ENCODE assay signal across 9 mouse cellular contexts in genomic region chr16:21695242-21695578, GRCm38 (mm10). TPM values are rescaled to one million over a fixed set of nuclear protein-coding genes. Genes with fewer than 3 reads are reported as not detected.
DNase-seq lines count a peak whose midpoint lies in the region; ATAC-seq lines count a peak whose summit lies in the region.
"Had no signal": no experiment of that assay in that cellular context is flagged by ENCODE, and none has a peak within 500 bp of the region (broad histone marks: within the 10 kb centered on the region; RNA-seq: fewer than 3 reads in every experiment).

No protein-coding gene starts in this region.

- H3K4me3 ChIP-seq in intestine, embryonic 14.5 days (ENCODE audit: low read depth, low read length) = peak overlapping the region; percentile 80
- H3K4me3 ChIP-seq in limb, embryonic 15.5 days = peak overlapping the region; percentile 84
- H3K4me3 ChIP-seq in midbrain, embryonic 14.5 days (replicated peaks; ENCODE audit: low read depth, low read length) = peak overlapping the region; percentile 88

- H3K4me1 ChIP-seq in intestine, embryonic 14.5 days (replicated peaks; ENCODE audit: control insufficient read depth, insufficient read depth, low read length) = peaks cover 14% of the 10 kb centered on the region
- peaks cover 27% of the 10 kb centered on the region for H3K4me1 ChIP-seq in limb, embryonic 15.5 days
- peaks cover 32% of the 10 kb centered on the region for H3K4me1 ChIP-seq in midbrain, embryonic 14.5 days (ENCODE audit: control insufficient read depth, insufficient read depth, low read length)

- H3K9me3 ChIP-seq in intestine, embryonic 14.5 days (ENCODE audit: control insufficient read depth, low read length) = no peaks in the 10 kb centered on the region
- H3K9me3 ChIP-seq in limb, embryonic 15.5 days = no peaks in the 10 kb centered on the region
- no peaks in the 10 kb centered on the region for H3K9me3 ChIP-seq in midbrain, embryonic 14.5 days (ENCODE audit: control insufficient read depth, low read length)

- H3K27ac ChIP-seq in intestine, embryonic 14.5 days (ENCODE audit: low read depth) = no peak overlapping the region
- peak overlapping the region; percentile 92 for H3K27ac ChIP-seq in limb, embryonic 15.5 days
- H3K27ac ChIP-seq in midbrain, embryonic 14.5 days (replicated peaks; ENCODE audit: low read depth, low read length) = peak overlapping the region; percentile 98

- 3% methylated on average over 12 of the region's 12 CpGs for WGBS in intestine, embryonic 14.5 days
- WGBS in limb, embryonic 15.5 days = 0% methylated on average over 12 of the region's 12 CpGs
- WGBS in midbrain, embryonic 14.5 days = 1% methylated on average over 12 of the region's 12 CpGs

- peak overlapping the region; percentile 82 for H3K9ac ChIP-seq in intestine, embryonic 14.5 days (ENCODE audit: low read length)
- peak overlapping the region; percentile 95 for H3K9ac ChIP-seq in limb, embryonic 15.5 days
- H3K9ac ChIP-seq in midbrain, embryonic 14.5 days (replicated peaks; ENCODE audit: low read length) = peak overlapping the region; percentile 98

- no peaks in the 10 kb centered on the region for H3K36me3 ChIP-seq in intestine, embryonic 14.5 days (ENCODE audit: control insufficient read depth, insufficient read depth, low read length)
- H3K36me3 ChIP-seq in limb, embryonic 15.5 days = no peaks in the 10 kb centered on the region
- no peaks in the 10 kb centered on the region for H3K36me3 ChIP-seq in midbrain, embryonic 14.5 days (ENCODE audit: control insufficient read depth, insufficient read depth, low read length)

- ATAC-seq in granulocyte monocyte progenitor cell, adult 5-6 weeks (replicated peaks; ENCODE audit: poor library complexity, severe bottlenecking) = peak; percentile 31; the same call in 1 of the 2 replicates
- peak; percentile 69 for ATAC-seq in intestine, embryonic 14.5 days (replicated peaks; ENCODE audit: low FRiP score, low TSS enrichment, low read depth)
- peak; percentile 25; the same call in 1 of the 2 replicates for ATAC-seq in limb, embryonic 15.5 days (ENCODE audit: insufficient number of reproducible peaks, low FRiP score, low TSS enrichment, low read depth)
- ATAC-seq in midbrain, embryonic 14.5 days (ENCODE audit: low FRiP score, low TSS enrichment) = peak; percentile 76

- 0 out of 2 replicates have a peak, but pooled peaks cover 3% of the 10 kb centered on the region for H3K27me3 ChIP-seq in intestine, embryonic 14.5 days (replicated peaks; ENCODE audit: control insufficient read depth, insufficient read depth, low read length)
- no peaks in the 10 kb centered on the region for H3K27me3 ChIP-seq in limb, embryonic 15.5 days
- no peaks in the 10 kb centered on the region for H3K27me3 ChIP-seq in midbrain, embryonic 14.5 days (ENCODE audit: control insufficient read depth, insufficient read depth, low read length)
- H3K27me3 ChIP-seq: Patski had no signal

- DNase-seq in right cerebral cortex, adult 2 months (ENCODE audit: low spot score in 2 of 2) = peak; percentile 29 to 48
- DNase-seq in right cerebral cortex, postnatal 14 days = no peak
- DNase-seq in embryo, embryonic 10 days (ENCODE audit: low spot score) = peak; percentile 76
- DNase-seq in intestine, embryonic 14.5 days (ENCODE audit: low spot score) = peak; percentile 70
- peak; percentile 81 for DNase-seq in midbrain, embryonic 14.5 days
- peak; percentile 31 for DNase-seq in yolk sac, embryonic 10.5 days (ENCODE audit: low spot score)

- peak overlapping the region; percentile 76 for H3K4me2 ChIP-seq in intestine, embryonic 14.5 days (ENCODE audit: low read length)
- peak overlapping the region; percentile 84 for H3K4me2 ChIP-seq in limb, embryonic 15.5 days
- H3K4me2 ChIP-seq in midbrain, embryonic 14.5 days (ENCODE audit: low read length) = peak overlapping the region; percentile 92

RNA-seq across cellular contexts. Expression of gene 2510009E07Rik, which starts 0.7 kb away (rescaled TPM):
- 0.51 and 1.5 TPM in 2 replicates for total RNA-seq in granulocyte monocyte progenitor cell, adult 5-6 weeks (2014; fragmentation: Nextera tagmentation)
- 0.13 and 0.52 TPM in 2 replicates for total RNA-seq in granulocyte monocyte progenitor cell, adult 5-6 weeks (2017)
- polyA plus RNA-seq in intestine, embryonic 14.5 days (2014; fragmentation: Nextera tagmentation; extraction: Ambion mirVana) = 20.0 and 21.2 TPM in 2 replicates
- 25.7 and 27.3 TPM in 2 replicates for polyA plus RNA-seq in limb, embryonic 15.5 days (2015; fragmentation: Nextera tagmentation; extraction: Ambion mirVana)
- polyA plus RNA-seq in midbrain, embryonic 14.5 days (2014; fragmentation: Nextera tagmentation; extraction: Ambion mirVana) = 49.8 and 73.9 TPM in 2 replicates

Comparison
In these comparisons a context has a peak if more than half of its experiments do, and no peak if none do; other contexts are left out.
1. ATAC-seq: peak in every context shown above with its lines; median percentile 76 in midbrain, embryonic 14.5 days; 69 in intestine, embryonic 14.5 days; 31 in granulocyte monocyte progenitor cell, adult 5-6 weeks; 25 in limb, embryonic 15.5 days.